Mouse (Mus musculus) midbrain, embryonic 13.5 days (tissue): ENCODE measurements around the gene Scnn1b. TPM values are rescaled to one million over a fixed set of nuclear protein-coding genes. Genes with fewer than 3 reads are reported as not detected.

Experiments
- ATAC-seq: fragments of 200-750 bp; cut with Nextera tagmentation; 2 replicates; pipeline ENCODE4 v1.8.0; 2017; ENCODE audit warnings: mild to moderate bottlenecking, moderate TSS enrichment, moderate library complexity
- H3K27ac ChIP-seq: fragments of 300-500 bp; sonication (generic); 2 replicates; pipeline ENCODE4 v1.5.1; 2015; ENCODE audit warnings: inconsistent platforms, mild to moderate bottlenecking, moderate library complexity
- H3K27me3 ChIP-seq: fragments of 300-500 bp; sonication (generic); 2 replicates; pipeline ENCODE4 v1.6.1; 2015; ENCODE audit warnings: mild to moderate bottlenecking, inconsistent platforms
- H3K36me3 ChIP-seq: fragments of 300-500 bp; sonication (generic); 2 replicates; pipeline ENCODE4 v1.6.1; 2015; ENCODE audit warnings: mild to moderate bottlenecking, inconsistent platforms
- H3K4me1 ChIP-seq: fragments of 300-500 bp; sonication (generic); replicated peaks from 2 replicates; pipeline ENCODE4 v1.6.1; 2015; ENCODE audit warnings: inconsistent platforms
- H3K4me2 ChIP-seq: fragments of 300-500 bp; sonication (generic); replicated peaks from 2 replicates; pipeline ENCODE4 v1.6.1; 2015; ENCODE audit warnings: moderate library complexity, mild to moderate bottlenecking, inconsistent platforms
- H3K4me3 ChIP-seq: fragments of 300-500 bp; sonication (generic); replicated peaks from 2 replicates; pipeline ENCODE4 v1.5.1; 2015; ENCODE audit warnings: mild to moderate bottlenecking, inconsistent platforms
- H3K9ac ChIP-seq: fragments of 300-500 bp; sonication (generic); replicated peaks from 2 replicates; pipeline ENCODE4 v1.6.1; 2015; ENCODE audit warnings: mild to moderate bottlenecking, inconsistent platforms
- H3K9me3 ChIP-seq: fragments of 300-500 bp; sonication (generic); 2 replicates; pipeline ENCODE4 v1.6.1; 2016; ENCODE audit warnings: mild to moderate bottlenecking, inconsistent platforms
- WGBS: fragments of 180-500 bp; shearing (Covaris S2); methylation state at CpG from one replicate; pipeline ENCODE4 v1.1.7; 2015; 5-methylcytosine and 5-hydroxymethylcytosine counted together
- polyA plus RNA-seq: library from polyadenylated mRNA; unstranded; fragments of >200 nt; fragmentation: Nextera tagmentation; extraction: Ambion mirVana; gene quantifications from 2 replicates; pipeline ENCODE4 v1.2.1, GENCODE M21; 2015

Gene Scnn1b
- polyA plus RNA-seq, 1 experiment from 2014 or later, result not detected

- Histone ChIP-seq H3K4me2 (no peak overlapping the region), H3K27me3 (no peaks in the 10 kb centered on the region), H3K4me3 (no peak overlapping the region), H3K9ac (no peak overlapping the region), H3K4me1 (no peaks in the 10 kb centered on the region), H3K9me3 (no peaks in the 10 kb centered on the region), H3K27ac (no peak overlapping the region), H3K36me3 (peaks cover 67% of the 10 kb centered on the region)
- ATAC-seq, result no peak
- 94% methylated on average over 2 of the region's 2 CpGs for WGBS
These were observed 63.0 kb downstream of the Scnn1b start for GRCm38 (mm10) chr7:121927882-121928281.

- H3K36me3 ChIP-seq, result peaks cover 58% of the 10 kb centered on the region
- H3K4me2 ChIP-seq, result no peak overlapping the region
- no peak overlapping the region for H3K4me3 ChIP-seq
- H3K4me1 ChIP-seq, result no peaks in the 10 kb centered on the region
- 33% methylated on average over 7 of the region's 7 CpGs for WGBS
- no peaks in the 10 kb centered on the region for H3K9me3 ChIP-seq
- no peak overlapping the region for H3K27ac ChIP-seq
- H3K9ac ChIP-seq, result no peak overlapping the region
- ATAC-seq, result no peak
- H3K27me3 ChIP-seq, result no peaks in the 10 kb centered on the region
These were observed 66.4 kb downstream of the Scnn1b start for GRCm38 (mm10) chr7:121931246-121931645.

GRCm38 (mm10) chr7:121933675-121934074 is 68.8 kb downstream of the Scnn1b start:
- ATAC-seq, result no peak
- 76% methylated on average over 6 of the region's 6 CpGs for WGBS
- Histone ChIP-seq H3K9ac (no peak overlapping the region), H3K4me1 (peaks cover 14% of the 10 kb centered on the region), H3K27ac (no peak overlapping the region), H3K36me3 (peaks cover 45% of the 10 kb centered on the region), H3K4me3 (no peak overlapping the region), H3K9me3 (no peaks in the 10 kb centered on the region), H3K27me3 (no peaks in the 10 kb centered on the region), H3K4me2 (no peak overlapping the region)

- Histone ChIP-seq H3K4me3 (no peak overlapping the region), H3K9me3 (no peaks in the 10 kb centered on the region), H3K9ac (no peak overlapping the region), H3K27ac (no peak overlapping the region), H3K36me3 (peaks cover 39% of the 10 kb centered on the region), H3K4me2 (no peak overlapping the region), H3K27me3 (no peaks in the 10 kb centered on the region), H3K4me1 (peaks cover 21% of the 10 kb centered on the region)
- no peak for ATAC-seq
- WGBS, result 83% methylated on average over 2 of the region's 2 CpGs
These were observed 69.5 kb downstream of the Scnn1b start for GRCm38 (mm10) chr7:121934346-121934745.

- no peak overlapping the region for H3K4me3 ChIP-seq
- no peaks in the 10 kb centered on the region for H3K9me3 ChIP-seq
- peaks cover 23% of the 10 kb centered on the region for H3K36me3 ChIP-seq
- no peak overlapping the region for H3K27ac ChIP-seq
- ATAC-seq, result no peak
- peaks cover 26% of the 10 kb centered on the region for H3K4me1 ChIP-seq
- no peak overlapping the region for H3K9ac ChIP-seq
- H3K4me2 ChIP-seq, result no peak overlapping the region
- WGBS, result 84% methylated on average over 12 of the region's 12 CpGs
- no peaks in the 10 kb centered on the region for H3K27me3 ChIP-seq
These were observed 71.3 kb downstream of the Scnn1b start for GRCm38 (mm10) chr7:121935906-121936794.

GRCm38 (mm10) chr7:121936861-121937630 is 72.2 kb downstream of the Scnn1b start:
- WGBS, result 76% methylated on average over 14 of the region's 14 CpGs

GRCm38 (mm10) chr7:121938124-121938891 is 73.5 kb downstream of the Scnn1b start:
- Histone ChIP-seq H3K4me1 (peaks cover 26% of the 10 kb centered on the region), H3K36me3 (peaks cover 28% of the 10 kb centered on the region), H3K4me2 (no peak overlapping the region), H3K9ac (no peak overlapping the region), H3K27me3 (no peaks in the 10 kb centered on the region), H3K27ac (no peak overlapping the region), H3K9me3 (no peaks in the 10 kb centered on the region), H3K4me3 (no peak overlapping the region)
- WGBS, result 77% methylated on average over 8 of the region's 8 CpGs
- no peak for ATAC-seq

More at GRCm38 (mm10) chr7:121936861-121937630, 72.2 kb downstream of the Scnn1b start:
- no peak overlapping the region for H3K4me2 ChIP-seq
- H3K27me3 ChIP-seq, result no peaks in the 10 kb centered on the region
- no peak overlapping the region for H3K4me3 ChIP-seq
- 0 out of 2 replicates have a peak overlapping the region, but pooled peaks have one; percentile 26 for H3K9ac ChIP-seq
- no peaks in the 10 kb centered on the region for H3K9me3 ChIP-seq
- peaks cover 22% of the 10 kb centered on the region for H3K36me3 ChIP-seq
- ATAC-seq, result no peak
- H3K27ac ChIP-seq, result no peak overlapping the region
- peaks cover 26% of the 10 kb centered on the region for H3K4me1 ChIP-seq

- no peaks in the 10 kb centered on the region for H3K9me3 ChIP-seq
- peaks cover 32% of the 10 kb centered on the region for H3K36me3 ChIP-seq
- no peak overlapping the region for H3K4me3 ChIP-seq
- H3K27ac ChIP-seq, result no peak overlapping the region
- no peak for ATAC-seq
- H3K4me2 ChIP-seq, result no peak overlapping the region
- 51% methylated on average over 6 of the region's 6 CpGs for WGBS
- H3K4me1 ChIP-seq, result peaks cover 26% of the 10 kb centered on the region
- no peak overlapping the region for H3K9ac ChIP-seq
- H3K27me3 ChIP-seq, result no peaks in the 10 kb centered on the region
These were observed 74.4 kb downstream of the Scnn1b start for GRCm38 (mm10) chr7:121939244-121939643.

GRCm38 (mm10) chr7:121939729-121940128 is 74.9 kb downstream of the Scnn1b start:
- H3K4me2 ChIP-seq, result no peak overlapping the region
- no peaks in the 10 kb centered on the region for H3K9me3 ChIP-seq
- H3K36me3 ChIP-seq, result peaks cover 32% of the 10 kb centered on the region
- WGBS, result 39% methylated on average over 4 of the region's 4 CpGs
- no peaks in the 10 kb centered on the region for H3K27me3 ChIP-seq
- 0 out of 2 replicates have a peak overlapping the region, but pooled peaks have one; percentile 12 for H3K27ac ChIP-seq
- no peak overlapping the region for H3K9ac ChIP-seq
- ATAC-seq, result peak; percentile 83
- peaks cover 26% of the 10 kb centered on the region for H3K4me1 ChIP-seq
- H3K4me3 ChIP-seq, result no peak overlapping the region

GRCm38 (mm10) chr7:121941016-121941415 is 76.2 kb downstream of the Scnn1b start:
- H3K9me3 ChIP-seq, result no peaks in the 10 kb centered on the region
- H3K27me3 ChIP-seq, result no peaks in the 10 kb centered on the region
- H3K4me2 ChIP-seq, result no peak overlapping the region
- H3K9ac ChIP-seq, result no peak overlapping the region
- H3K36me3 ChIP-seq, result peaks cover 24% of the 10 kb centered on the region
- H3K4me3 ChIP-seq, result no peak overlapping the region
- peaks cover 26% of the 10 kb centered on the region for H3K4me1 ChIP-seq
- WGBS, result 94% methylated on average over 3 of the region's 3 CpGs
- ATAC-seq, result no peak
- H3K27ac ChIP-seq, result no peak overlapping the region

- no peak for ATAC-seq
- no peaks in the 10 kb centered on the region for H3K27me3 ChIP-seq
- H3K36me3 ChIP-seq, result peaks cover 18% of the 10 kb centered on the region
- no peak overlapping the region for H3K27ac ChIP-seq
- H3K9ac ChIP-seq, result no peak overlapping the region
- H3K4me1 ChIP-seq, result peaks cover 26% of the 10 kb centered on the region
- H3K9me3 ChIP-seq, result no peaks in the 10 kb centered on the region
- H3K4me3 ChIP-seq, result no peak overlapping the region
- 94% methylated on average over 3 of the region's 3 CpGs for WGBS
- H3K4me2 ChIP-seq, result no peak overlapping the region
These were observed 76.8 kb downstream of the Scnn1b start for GRCm38 (mm10) chr7:121941640-121942039.
